Mouse (Mus musculus) cerebellum, adult 2 months (tissue): ENCODE results near the gene Sh3bgr.

Experiments used
- CTCF ChIP-seq: fragments of 200-500 bp; IDR thresholded peaks from 2 replicates; pipeline ENCODE4 v1.5.1; 2011; ENCODE audit warnings: low read depth, mild to moderate bottlenecking, control low read depth, low read length, moderate library complexity, borderline replicate concordance; ENCODE audit not compliant: insufficient read depth
- POLR2A ChIP-seq: fragments of 200-500 bp; IDR thresholded peaks from 2 replicates; pipeline ENCODE4 v1.6.1; 2011; ENCODE audit warnings: low read length, control low read depth, borderline replicate concordance; ENCODE audit not compliant: insufficient read depth

DNA sequence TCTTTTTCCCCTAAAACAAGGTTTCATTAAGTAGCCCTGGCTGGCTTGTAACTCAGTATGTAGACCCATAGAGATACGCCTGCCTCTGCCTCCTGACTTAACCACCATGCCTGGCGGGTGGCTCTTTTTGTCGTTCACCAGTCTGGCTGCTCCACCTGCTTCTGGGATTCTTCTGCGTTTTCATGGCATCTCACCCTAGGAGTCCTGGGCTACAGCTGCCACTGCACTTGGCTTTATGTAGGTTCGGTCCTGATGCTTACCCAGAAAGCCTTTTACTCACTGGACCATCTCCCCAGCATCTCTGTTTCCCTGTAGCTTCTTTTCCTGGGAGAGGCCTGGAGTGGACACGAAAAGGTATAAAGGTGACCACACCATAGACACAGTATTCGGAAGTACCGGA is 33.7 kb downstream of the Sh3bgr start:
- no peak for TF ChIP-seq CTCF
- TF ChIP-seq POLR2A: no peak
